8 mouse cellular contexts compared by ENCODE assay signal in genomic region chr4:148384251-148385230, GRCm38 (mm10).
DNase-seq lines count a peak whose midpoint lies in the region; ATAC-seq and TF ChIP-seq lines count a peak whose summit lies in the region.

No protein-coding gene starts in this region.

- no peak for TF ChIP-seq CTCF in stomach, postnatal 0 days (IDR thresholded peaks at IDR 0.05; ENCODE audit: low read depth)

- no peaks in the 10 kb centered on the region for H3K9me3 ChIP-seq in forebrain, embryonic 14.5 days (replicated peaks; ENCODE audit: control insufficient read depth, low read length)
- no peaks in the 10 kb centered on the region for H3K9me3 ChIP-seq in midbrain, embryonic 15.5 days
- no peaks in the 10 kb centered on the region for H3K9me3 ChIP-seq in stomach, postnatal 0 days (ENCODE audit: control insufficient read depth, low read length)

- no peak overlapping the region for H3K9ac ChIP-seq in forebrain, embryonic 14.5 days (ENCODE audit: low read length)
- no peak overlapping the region for H3K9ac ChIP-seq in midbrain, embryonic 15.5 days
- no peak overlapping the region for H3K9ac ChIP-seq in stomach, postnatal 0 days (ENCODE audit: low read length)

- H3K27ac ChIP-seq in forebrain, embryonic 14.5 days (ENCODE audit: low read depth, low read length), result peak overlapping the region; percentile 83
- peak overlapping the region; percentile 76 for H3K27ac ChIP-seq in midbrain, embryonic 15.5 days
- H3K27ac ChIP-seq in stomach, postnatal 0 days (replicated peaks), result no peak overlapping the region

- H3K4me3 ChIP-seq in forebrain, embryonic 14.5 days (ENCODE audit: low read depth, low read length), result no peak overlapping the region
- H3K4me3 ChIP-seq in midbrain, embryonic 15.5 days, result no peak overlapping the region
- H3K4me3 ChIP-seq in stomach, postnatal 0 days (ENCODE audit: low read depth, low read length), result no peak overlapping the region

- peak; percentile 63 for DNase-seq in R1 (ENCODE audit: low read depth, low spot score)
- DNase-seq in forebrain, embryonic 14.5 days (ENCODE audit: low spot score), result peak; percentile 89
- DNase-seq in layer of hippocampus, adult 9-10 months (ENCODE audit: low spot score), result peak; percentile 66
- no peak for DNase-seq in thymus, adult 18-20 months
- no peak for DNase-seq in heart, adult 9 months (ENCODE audit: low spot score in 2 of 2)
- no peak for DNase-seq in stomach, postnatal 0 days (ENCODE audit: low spot score)
- no peak for DNase-seq in ovary, postnatal 36 days (ENCODE audit: low spot score)

- no peaks in the 10 kb centered on the region for H3K27me3 ChIP-seq in forebrain, embryonic 14.5 days (replicated peaks; ENCODE audit: control insufficient read depth, insufficient read depth, low read length)
- H3K27me3 ChIP-seq in midbrain, embryonic 15.5 days (replicated peaks), result no peaks in the 10 kb centered on the region
- H3K27me3 ChIP-seq in stomach, postnatal 0 days (ENCODE audit: control insufficient read depth, insufficient read depth, low read length), result no peaks in the 10 kb centered on the region

- WGBS in forebrain, embryonic 14.5 days, result 6% methylated on average over 20 of the region's 20 CpGs
- 7% methylated on average over 20 of the region's 20 CpGs for WGBS in midbrain, embryonic 15.5 days
- 41% methylated on average over 20 of the region's 20 CpGs for WGBS in stomach, postnatal 0 days

- peak overlapping the region; percentile 12; the same call in 1 of the 2 replicates for H3K4me2 ChIP-seq in forebrain, embryonic 14.5 days (ENCODE audit: low read length)
- H3K4me2 ChIP-seq in midbrain, embryonic 15.5 days, result peak overlapping the region; percentile 17; the same call in 1 of the 2 replicates
- no peak overlapping the region for H3K4me2 ChIP-seq in stomach, postnatal 0 days (replicated peaks; ENCODE audit: low read depth)

- TF ChIP-seq EP300 in stomach, postnatal 0 days (optimal IDR thresholded peaks at IDR 0.05), result no peak

- peaks cover 17% of the 10 kb centered on the region for H3K4me1 ChIP-seq in forebrain, embryonic 14.5 days (ENCODE audit: control insufficient read depth, insufficient read depth, low read length)
- peaks cover 23% of the 10 kb centered on the region for H3K4me1 ChIP-seq in midbrain, embryonic 15.5 days
- no peaks in the 10 kb centered on the region for H3K4me1 ChIP-seq in stomach, postnatal 0 days (replicated peaks; ENCODE audit: control insufficient read depth, insufficient read depth)

- no peaks in the 10 kb centered on the region for H3K36me3 ChIP-seq in forebrain, embryonic 14.5 days (ENCODE audit: control insufficient read depth, insufficient read depth, low read length)
- H3K36me3 ChIP-seq in midbrain, embryonic 15.5 days (replicated peaks), result no peaks in the 10 kb centered on the region
- H3K36me3 ChIP-seq in stomach, postnatal 0 days (ENCODE audit: control insufficient read depth, insufficient read depth, low read length), result no peaks in the 10 kb centered on the region

- peak; percentile 93 for ATAC-seq in forebrain, embryonic 14.5 days
- peak; percentile 89 for ATAC-seq in midbrain, embryonic 15.5 days (replicated peaks)
- no peak for ATAC-seq in stomach, postnatal 0 days (ENCODE audit: low FRiP score, low TSS enrichment)

Comparison
In these comparisons a context has a peak if more than half of its experiments do, and no peak if none do; other contexts are left out.
1. DNase-seq: peak in R1 (single experiment), forebrain, embryonic 14.5 days (single experiment) and layer of hippocampus, adult 9-10 months (single experiment); none in thymus, adult 18-20 months (0 of 2), heart, adult 9 months (0 of 2), stomach, postnatal 0 days (single experiment) and ovary, postnatal 36 days (single experiment).